Mouse (Mus musculus) CH12.LX (cell line): ENCODE results near the gene Srgap1. TPM values are rescaled to one million over a fixed set of nuclear protein-coding genes. Genes with fewer than 3 reads are reported as not detected.

ENCODE experiments used
- DNase-seq: peaks from one replicate; pipeline ENCODE4 v3.0.0-alpha.2; 2013; ENCODE audit errors: extremely low read depth
- H3K27ac ChIP-seq: 2 replicates; pipeline ENCODE4 v1.5.1; 2012; ENCODE audit warnings: low read depth, mild to moderate bottlenecking, control low read depth, moderate library complexity; ENCODE audit not compliant: insufficient read depth
- H3K27me3 ChIP-seq: replicated peaks from 2 replicates; pipeline ENCODE3; 2012; ENCODE audit warnings: inconsistent platforms
- H3K36me3 ChIP-seq, 2 experiments: replicated peaks in 1 of 2; 2 replicates each; pipeline versions ENCODE3 to v1.6.1; 2012; ENCODE audit warnings: inconsistent platforms in 1 of 2, low read length in 1 of 2, mild to moderate bottlenecking in 1 of 2, mixed read lengths in 1 of 2, moderate library complexity in 1 of 2; ENCODE audit not compliant: control insufficient read depth in 1 of 2, insufficient read depth in 1 of 2
- H3K4me1 ChIP-seq, 2 experiments: 2 replicates each; pipeline ENCODE4 v1.6.1; 2012; ENCODE audit warnings: inconsistent platforms in 1 of 2, moderate library complexity in 1 of 2; ENCODE audit not compliant: insufficient read depth in 2 of 2, control insufficient read depth in 1 of 2
- H3K4me2 ChIP-seq: 2 replicates; pipeline ENCODE4 v1.6.1; 2012; ENCODE audit warnings: low read depth, mild to moderate bottlenecking, control low read depth; ENCODE audit not compliant: poor library complexity, insufficient read depth, severe bottlenecking
- H3K4me3 ChIP-seq, 3 experiments: fragments of 150-350 bp in 1 of 3; sonication (generic) in 1 of 3; replicated peaks in 1 of 3; 2 replicates each; pipeline versions ENCODE3 to v1.5.1; 2011 to 2012; ENCODE audit warnings: low read depth in 2 of 3, low read length in 2 of 3, mild to moderate bottlenecking in 2 of 3, moderate library complexity in 2 of 3, control low read depth in 1 of 3, improper control_type of control experiment in 1 of 3, inconsistent platforms in 1 of 3, mixed read lengths in 1 of 3; ENCODE audit not compliant: poor library complexity in 1 of 3
- H3K79me2 ChIP-seq: replicated peaks from 2 replicates; pipeline ENCODE4 v1.6.1; 2012; ENCODE audit warnings: mild to moderate bottlenecking, moderate library complexity; ENCODE audit not compliant: control insufficient read depth, poor library complexity, insufficient read depth, severe bottlenecking; ENCODE audit errors: extremely low read depth
- H3K9ac ChIP-seq: 2 replicates; pipeline ENCODE4 v1.6.1; 2012; ENCODE audit warnings: low read depth, mild to moderate bottlenecking, control low read depth, moderate library complexity; ENCODE audit not compliant: insufficient read depth
- H3K9me3 ChIP-seq: replicated peaks from 2 replicates; pipeline ENCODE3; 2012; ENCODE audit warnings: low read length, inconsistent platforms, mixed read lengths
- BHLHE40 ChIP-seq: IDR thresholded peaks from 2 replicates; pipeline ENCODE4 v1.6.1; 2011; ENCODE audit warnings: mild to moderate bottlenecking, low read depth, low read length, improper control_type of control experiment
- CHD1 ChIP-seq: IDR thresholded peaks from 2 replicates; pipeline ENCODE4 v1.6.1; 2012; ENCODE audit warnings: low read depth, low read length, improper control_type of control experiment, inconsistent platforms
- E2F4 ChIP-seq: IDR thresholded peaks from 2 replicates; pipeline ENCODE4 v1.6.1; 2011; ENCODE audit warnings: low read depth, low read length, improper control_type of control experiment; ENCODE audit not compliant: insufficient replicate concordance
- ELF1 ChIP-seq: IDR thresholded peaks from 2 replicates; pipeline ENCODE4 v1.6.1; 2014; ENCODE audit warnings: low read depth, mild to moderate bottlenecking, inconsistent platforms, low read length, improper control_type of control experiment
- ETS1 ChIP-seq: conservative IDR thresholded peaks from 2 replicates; pipeline ENCODE4 v1.6.1; 2012; ENCODE audit warnings: low read depth, mild to moderate bottlenecking, inconsistent platforms, low read length, improper control_type of control experiment, moderate library complexity
- IRF4 ChIP-seq: IDR thresholded peaks from 2 replicates; pipeline ENCODE4 v1.6.1; 2014; ENCODE audit warnings: low read depth, mild to moderate bottlenecking, inconsistent platforms, low read length, improper control_type of control experiment
- JUN ChIP-seq: IDR thresholded peaks from 2 replicates; pipeline ENCODE4 v1.6.1; 2011; ENCODE audit warnings: low read depth, mild to moderate bottlenecking, low read length, improper control_type of control experiment, moderate library complexity; ENCODE audit not compliant: insufficient read depth
- JUND ChIP-seq: conservative IDR thresholded peaks from 2 replicates; pipeline ENCODE4 v1.6.1; 2011; ENCODE audit warnings: low read depth, low read length, improper control_type of control experiment
- KAT2A ChIP-seq: IDR thresholded peaks from 2 replicates; pipeline ENCODE4 v1.6.1; 2012; ENCODE audit warnings: low read length, improper control_type of control experiment, inconsistent platforms; ENCODE audit not compliant: insufficient replicate concordance
- MAFK ChIP-seq: IDR thresholded peaks from 2 replicates; pipeline ENCODE4 v1.6.1; 2011; ENCODE audit warnings: low read length, improper control_type of control experiment; ENCODE audit not compliant: insufficient replicate concordance
- MAX ChIP-seq: IDR thresholded peaks from 2 replicates; pipeline ENCODE4 v1.6.1; 2011; ENCODE audit warnings: low read length, improper control_type of control experiment
- MEF2A ChIP-seq: IDR thresholded peaks from 2 replicates; pipeline ENCODE4 v1.6.1; 2014; ENCODE audit warnings: low read depth, mild to moderate bottlenecking, inconsistent platforms, low read length, improper control_type of control experiment, borderline replicate concordance
- MYC ChIP-seq: IDR thresholded peaks from 2 replicates; pipeline ENCODE4 v1.6.1; 2011; ENCODE audit warnings: low read depth, mild to moderate bottlenecking, improper control_type of control experiment, low read length
- NELFE ChIP-seq: IDR thresholded peaks from 2 replicates; pipeline ENCODE4 v1.6.1; 2011; ENCODE audit warnings: low read depth, low read length, improper control_type of control experiment
- PAX5 ChIP-seq: IDR thresholded peaks from 2 replicates; pipeline ENCODE4 v1.6.1; 2012; ENCODE audit warnings: low read length, inconsistent platforms, mixed read lengths
- POLR2A ChIP-seq: IDR thresholded peaks from 2 replicates; pipeline ENCODE4 v1.6.1; 2011; ENCODE audit warnings: low read depth, mild to moderate bottlenecking, improper control_type of control experiment, low read length
- POLR2AphosphoS2 ChIP-seq: IDR thresholded peaks from 2 replicates; pipeline ENCODE4 v1.6.1; 2011; ENCODE audit warnings: low read depth, low read length, improper control_type of control experiment
- RAD21 ChIP-seq: IDR thresholded peaks from 2 replicates; pipeline ENCODE4 v1.6.1; 2011; ENCODE audit warnings: low read depth, mild to moderate bottlenecking, low read length, improper control_type of control experiment, moderate library complexity
- RCOR1 ChIP-seq: conservative IDR thresholded peaks from 2 replicates; pipeline ENCODE4 v1.6.1; 2012; ENCODE audit warnings: low read depth, mild to moderate bottlenecking, inconsistent platforms, low read length, improper control_type of control experiment
- SIN3A ChIP-seq: IDR thresholded peaks from 2 replicates; pipeline ENCODE4 v1.6.1; 2012; ENCODE audit warnings: low read length, improper control_type of control experiment, inconsistent platforms
- TBP ChIP-seq: conservative IDR thresholded peaks from 2 replicates; pipeline ENCODE4 v1.6.1; 2011; ENCODE audit warnings: low read depth, low read length, improper control_type of control experiment
- TCF12 ChIP-seq: IDR thresholded peaks from 2 replicates; pipeline ENCODE4 v1.6.1; 2014; ENCODE audit warnings: low read depth, mild to moderate bottlenecking, inconsistent platforms, low read length, improper control_type of control experiment
- UBTF ChIP-seq: IDR thresholded peaks from 2 replicates; pipeline ENCODE4 v1.6.1; 2012; ENCODE audit warnings: low read depth, mild to moderate bottlenecking, inconsistent platforms, low read length, improper control_type of control experiment, moderate library complexity
- USF1 ChIP-seq: IDR thresholded peaks from 2 replicates; pipeline ENCODE4 v1.6.1; 2014; ENCODE audit warnings: low read depth, mild to moderate bottlenecking, inconsistent platforms, low read length, improper control_type of control experiment
- USF2 ChIP-seq: conservative IDR thresholded peaks from 2 replicates; pipeline ENCODE4 v1.6.1; 2011; ENCODE audit warnings: low read depth, low read length, improper control_type of control experiment
- ZC3H11A ChIP-seq: IDR thresholded peaks from 2 replicates; pipeline ENCODE4 v1.6.1; 2012; ENCODE audit warnings: low read depth, mild to moderate bottlenecking, inconsistent platforms, low read length, improper control_type of control experiment
- ZMIZ1 ChIP-seq: IDR thresholded peaks from 2 replicates; pipeline ENCODE4 v1.6.1; 2012; ENCODE audit warnings: low read depth, mild to moderate bottlenecking, inconsistent platforms, low read length, improper control_type of control experiment
- ZNF384 ChIP-seq: IDR thresholded peaks from 2 replicates; pipeline ENCODE4 v1.6.1; 2012; ENCODE audit warnings: low read depth, low read length, improper control_type of control experiment, inconsistent platforms
- dilution Hi-C: fragments of 300-500 bp; cut with MboI; formaldehyde crosslinking; loops from 2 replicates; pipeline ENCODE4 v1.14.3; 2020; ENCODE audit warnings: low sequenced_read_pairs; ENCODE audit not compliant: extremely low pct_unique_long_range_greater_than_20kb, extremely low pct_ligation_motif_present
- in situ Hi-C: fragments of 300-500 bp; cut with MboI; formaldehyde crosslinking; loops from 3 replicates; pipeline ENCODE4 v1.14.3; 2019; ENCODE audit warnings: low sequenced_read_pairs, low pct_ligation_motif_present, low pct_unique_long_range_greater_than_20kb, mixed read lengths
- polyA plus RNA-seq: library from polyadenylated mRNA; unstranded; fragments of >175 nt; gene quantifications from 2 replicates; pipeline ENCODE4 v1.2.1, GENCODE M21; 2012; ENCODE audit warnings: low read depth; ENCODE audit not compliant: insufficient read length
- total RNA-seq, 2 experiments: library from RNA; depleted of rRNA; stranded (reverse); fragments of 300-350 nt in 1 of 2; fragments of >200 nt in 1 of 2; gene quantifications; 2 replicates each; pipeline ENCODE4 v1.2.3; 2012 to 2014

Srgap1 gene
- not detected in 2 replicates for total RNA-seq (2012; rRNA removed)
- total RNA-seq (2014; rRNA removed), result not detected in 2 replicates
- not detected in 2 replicates for polyA plus RNA-seq

- dilution Hi-C loops, result no loop called here
- Histone ChIP-seq H3K4me2 (no peak within 1 kb of the TSS), H3K27me3 (no peaks in the 10 kb centered on the region), H3K79me2 (no peaks in the 10 kb centered on the region), H3K4me1 (peaks cover 0 to 11% of the 10 kb centered on the region in 2 experiments; a peak in 1 of 4 replicates), H3K4me3 (no peak within 1 kb of the TSS), H3K27ac (no peak within 1 kb of the TSS), H3K36me3 (no peaks in the 10 kb centered on the region), H3K9ac (no peak within 1 kb of the TSS), H3K9me3 (peaks cover 12% of the 10 kb centered on the region)
- TF ChIP-seq PAX5, result no peak
- no peak for TF ChIP-seq MAX
- TF ChIP-seq USF2, result no peak
- in situ Hi-C loops, result no loop called here
- DNase-seq, result no peak
Observed at GRCm38 (mm10) chr10:122046904-122047726, at the start of gene Srgap1. Srgap1 (minus strand) TSS chr10:122047315.

DNA sequence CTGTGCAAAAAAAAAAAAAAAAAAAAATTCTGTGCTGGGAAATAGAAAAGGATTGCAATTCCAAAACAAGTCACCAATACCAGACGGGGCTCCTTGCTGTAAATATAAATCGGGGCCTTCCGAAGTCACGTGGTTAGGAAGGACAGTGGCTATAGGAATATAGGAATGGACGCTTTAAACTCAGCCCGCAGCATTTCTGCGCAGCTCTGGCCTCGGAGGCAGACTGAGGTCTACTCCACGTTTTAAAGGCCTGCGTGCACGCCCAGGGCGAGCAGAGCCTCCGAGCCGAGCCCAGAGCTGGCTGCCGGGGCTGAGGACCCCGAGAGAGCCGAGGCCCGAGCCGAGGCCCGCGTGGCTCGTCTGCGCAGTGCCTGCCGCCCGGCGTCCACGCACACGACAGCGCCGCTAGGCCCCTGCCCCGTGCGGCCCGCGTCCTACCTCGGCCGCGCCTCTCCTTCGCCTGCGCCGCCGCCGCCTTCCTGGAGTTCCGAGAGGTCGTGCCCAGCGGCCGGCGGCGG is 49.4 kb upstream of the Srgap1 start:
- H3K9ac ChIP-seq, result peak overlapping the region; percentile 75
- peaks cover 0 to 25% of the 10 kb centered on the region in 2 experiments for H3K36me3 ChIP-seq
- H3K9me3 ChIP-seq, result no peaks in the 10 kb centered on the region
- no peaks in the 10 kb centered on the region for H3K27me3 ChIP-seq
- H3K4me3 ChIP-seq, result peak overlapping the region; percentile 45 to 85 (median 76)
- H3K4me1 ChIP-seq, result peaks cover 3 to 15% of the 10 kb centered on the region in 2 experiments
- dilution Hi-C loops (no loop called here), in situ Hi-C loops (no loop called here)
- peak; percentile 37 for DNase-seq
- peaks cover 5% of the 10 kb centered on the region; the same call in 1 of the 2 replicates for H3K79me2 ChIP-seq
- peak overlapping the region; percentile 18 for H3K4me2 ChIP-seq
- 0 out of 2 replicates have a peak overlapping the region, but pooled peaks have one; percentile 9 for H3K27ac ChIP-seq
- peak; percentile 42; the same call in 1 of the 2 replicates for TF ChIP-seq BHLHE40
- 0 out of 2 replicates have a peak, but pooled peaks have one; percentile 25 for TF ChIP-seq TCF12
- TF ChIP-seq ZC3H11A, result no peak
- no peak for TF ChIP-seq NELFE
- TF ChIP-seq RCOR1, result no peak
- TF ChIP-seq ZNF384, result peak; percentile 56
- no peak for TF ChIP-seq KAT2A
- no peak for TF ChIP-seq POLR2A
- TF ChIP-seq SIN3A, result peak; percentile 63; the same call in 1 of the 2 replicates
- 0 out of 2 replicates have a peak, but pooled peaks have one; percentile 8 for TF ChIP-seq TBP
- peak; percentile 60 for TF ChIP-seq USF1
- no peak for TF ChIP-seq JUND
- 0 out of 2 replicates have a peak, but pooled peaks have one; percentile 46 for TF ChIP-seq MYC
- TF ChIP-seq POLR2AphosphoS2, result no peak
- TF ChIP-seq MEF2A, result 0 out of 2 replicates have a peak, but pooled peaks have one; percentile 35
- peak; percentile 6; the same call in 1 of the 2 replicates for TF ChIP-seq IRF4
- TF ChIP-seq CHD1, result no peak
- TF ChIP-seq MAX, result peak; percentile 80; the same call in 1 of the 2 replicates
- no peak for TF ChIP-seq PAX5
- TF ChIP-seq USF2, result peak; percentile 47; the same call in 1 of the 2 replicates
- peak; percentile 48 for TF ChIP-seq ELF1
- TF ChIP-seq ETS1, result no peak
- TF ChIP-seq ZMIZ1, result no peak
- TF ChIP-seq UBTF, result peak; percentile 94; the same call in 1 of the 2 replicates
- TF ChIP-seq RAD21, result no peak
- TF ChIP-seq JUN, result no peak
- TF ChIP-seq E2F4, result no peak
- no peak for TF ChIP-seq MAFK
